Mouse (Mus musculus): ENCODE measurements around the gene Lhx8.

GRCm38 (mm10) chr3:154339649-154340260 is 9.3 kb upstream of the Lhx8 start:
- no peak for TF ChIP-seq CTCF (IDR thresholded peaks at IDR 0.05; ENCODE audit: extremely low read depth, insufficient read depth, insufficient read length, insufficient replicate concordance)
- no peak for TF ChIP-seq POLR2A (IDR thresholded peaks at IDR 0.05; ENCODE audit: low read depth, low read length)
